Mouse (Mus musculus): ENCODE data around the gene Traf4.

The Traf4 gene

DNA sequence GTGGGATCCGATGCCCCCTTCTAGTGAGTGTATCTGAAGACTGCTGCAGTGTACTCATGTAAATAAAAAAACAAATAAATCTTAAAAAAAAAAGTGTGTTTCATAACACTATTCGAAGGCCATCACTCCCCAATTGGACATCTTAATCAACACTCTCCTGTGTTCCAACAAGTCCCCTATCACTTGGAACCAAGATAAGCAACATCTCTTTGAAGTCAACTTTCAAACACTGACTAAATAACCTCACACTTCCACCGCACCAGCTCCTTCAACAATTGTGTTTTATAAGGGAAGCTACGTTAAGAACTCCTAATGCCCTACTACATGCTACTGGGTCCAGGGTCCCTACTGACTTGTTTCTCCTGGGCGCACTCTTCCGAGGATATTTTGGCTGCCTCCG lies 17.1 kb upstream of the Traf4 start:
- no peak for DNase-seq

DNA sequence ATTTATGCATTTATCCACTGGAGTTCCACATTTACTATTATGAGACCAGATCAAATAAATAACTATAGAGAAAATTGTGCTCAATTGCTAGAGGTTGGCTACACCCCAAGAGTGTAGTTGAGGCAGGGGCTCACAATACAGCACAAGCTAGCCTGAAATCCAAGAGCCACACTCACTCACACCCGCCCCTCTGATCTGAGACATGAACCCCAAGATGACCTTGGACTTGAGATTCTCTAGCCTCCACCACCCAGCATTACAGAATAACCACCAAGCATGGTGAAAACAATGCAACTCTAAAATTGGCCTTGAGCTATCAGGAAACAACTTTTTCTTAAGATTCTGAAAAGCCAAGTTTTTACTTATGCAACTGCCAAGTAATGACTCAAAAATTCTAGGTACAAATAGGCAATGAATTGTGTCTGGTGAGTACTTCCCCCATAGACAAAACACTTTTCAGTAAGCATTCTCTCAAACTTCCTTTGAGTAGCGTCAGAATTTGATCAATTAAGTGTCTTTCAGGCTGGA lies 16.5 kb upstream of the Traf4 start:
- no peak for DNase-seq

DNA sequence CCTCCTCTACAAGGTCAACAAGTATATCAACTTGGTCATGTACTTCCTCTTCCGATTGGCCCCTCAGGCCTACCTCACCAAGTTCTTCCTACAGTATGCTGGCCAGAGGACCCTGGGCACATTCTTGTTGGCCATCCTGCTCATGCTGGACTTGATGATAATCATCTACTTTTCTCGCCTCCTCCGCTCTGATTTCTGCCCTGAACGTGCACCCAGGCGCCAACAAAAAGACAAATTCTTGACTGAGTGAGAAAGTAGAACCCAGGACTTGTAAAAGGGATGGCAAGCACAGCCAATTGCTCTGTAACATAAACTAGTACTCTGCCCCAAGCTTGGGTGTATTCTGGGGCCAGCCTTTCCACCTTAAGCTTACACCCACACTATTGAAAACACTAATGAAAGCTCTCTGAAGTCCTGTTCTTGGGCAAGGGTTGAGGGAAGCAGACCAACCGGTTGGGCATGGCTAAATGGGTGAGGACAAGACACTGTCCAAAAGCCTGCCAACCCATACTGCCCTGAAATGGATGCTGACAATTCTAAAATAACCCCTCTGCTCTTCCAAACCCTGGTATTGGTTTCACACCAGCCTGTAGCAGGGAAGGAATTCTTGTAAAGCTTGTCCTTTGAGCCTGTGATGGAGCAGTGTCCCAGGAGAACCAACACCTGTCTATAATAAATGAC lies 14.8 kb upstream of the Traf4 start:
- DNase-seq: no peak

DNA sequence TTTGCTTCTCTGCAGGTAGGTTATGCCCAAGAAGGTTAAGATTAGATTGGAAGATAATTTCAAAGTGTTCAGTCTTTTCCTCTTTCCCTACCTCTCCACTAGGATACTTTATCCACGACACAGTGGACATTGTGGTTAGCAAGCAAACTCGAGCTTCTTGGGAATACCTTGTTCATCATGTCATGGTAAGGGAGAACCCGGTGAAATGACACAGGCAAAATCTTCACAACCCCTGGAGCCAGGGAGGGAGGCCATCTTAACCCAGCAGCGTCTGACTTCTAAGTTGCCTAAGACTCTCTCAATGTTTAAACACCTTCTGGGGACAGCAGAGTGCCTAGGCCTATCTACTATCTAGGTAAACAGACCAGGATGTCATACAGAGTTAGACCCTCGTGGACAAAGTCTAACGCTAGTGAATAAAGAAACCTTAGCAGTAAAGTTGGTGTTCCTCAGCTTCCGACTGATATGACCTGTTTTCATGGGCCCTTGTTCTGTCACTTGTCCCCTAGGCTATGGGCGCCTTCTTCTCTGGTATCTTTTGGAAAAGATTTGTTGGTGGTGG lies 14.1 kb upstream of the Traf4 start:
- DNase-seq: no peak

DNA sequence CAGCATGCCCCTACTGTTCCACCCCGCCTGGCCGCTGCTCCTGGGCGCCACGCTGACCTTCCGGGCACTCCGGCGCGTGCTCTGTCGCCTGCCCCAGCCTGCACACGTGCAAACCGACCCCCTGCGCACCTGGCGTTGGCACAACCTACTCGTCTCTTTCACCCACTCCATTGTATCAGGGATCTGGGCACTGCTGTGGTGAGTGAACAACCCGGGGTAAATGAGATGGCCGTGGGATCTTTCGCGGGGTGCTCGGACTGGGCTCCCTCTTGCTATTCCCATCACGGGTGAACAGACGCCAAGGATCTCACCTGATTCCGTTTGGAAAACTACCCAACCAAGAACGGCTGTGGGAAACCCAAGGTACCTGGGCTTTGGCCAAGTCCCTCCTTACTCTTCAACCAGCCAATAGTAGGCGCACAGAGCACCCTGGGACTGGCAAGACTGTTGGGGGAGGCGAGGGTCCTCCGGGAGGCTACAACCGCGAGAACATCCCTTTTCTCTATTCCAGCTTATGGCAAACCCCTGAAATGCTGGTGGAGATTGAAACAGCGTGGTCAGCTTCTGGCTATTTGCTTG lies 13.6 kb upstream of the Traf4 start:
- DNase-seq: peak; percentile 80 to 87

DNA sequence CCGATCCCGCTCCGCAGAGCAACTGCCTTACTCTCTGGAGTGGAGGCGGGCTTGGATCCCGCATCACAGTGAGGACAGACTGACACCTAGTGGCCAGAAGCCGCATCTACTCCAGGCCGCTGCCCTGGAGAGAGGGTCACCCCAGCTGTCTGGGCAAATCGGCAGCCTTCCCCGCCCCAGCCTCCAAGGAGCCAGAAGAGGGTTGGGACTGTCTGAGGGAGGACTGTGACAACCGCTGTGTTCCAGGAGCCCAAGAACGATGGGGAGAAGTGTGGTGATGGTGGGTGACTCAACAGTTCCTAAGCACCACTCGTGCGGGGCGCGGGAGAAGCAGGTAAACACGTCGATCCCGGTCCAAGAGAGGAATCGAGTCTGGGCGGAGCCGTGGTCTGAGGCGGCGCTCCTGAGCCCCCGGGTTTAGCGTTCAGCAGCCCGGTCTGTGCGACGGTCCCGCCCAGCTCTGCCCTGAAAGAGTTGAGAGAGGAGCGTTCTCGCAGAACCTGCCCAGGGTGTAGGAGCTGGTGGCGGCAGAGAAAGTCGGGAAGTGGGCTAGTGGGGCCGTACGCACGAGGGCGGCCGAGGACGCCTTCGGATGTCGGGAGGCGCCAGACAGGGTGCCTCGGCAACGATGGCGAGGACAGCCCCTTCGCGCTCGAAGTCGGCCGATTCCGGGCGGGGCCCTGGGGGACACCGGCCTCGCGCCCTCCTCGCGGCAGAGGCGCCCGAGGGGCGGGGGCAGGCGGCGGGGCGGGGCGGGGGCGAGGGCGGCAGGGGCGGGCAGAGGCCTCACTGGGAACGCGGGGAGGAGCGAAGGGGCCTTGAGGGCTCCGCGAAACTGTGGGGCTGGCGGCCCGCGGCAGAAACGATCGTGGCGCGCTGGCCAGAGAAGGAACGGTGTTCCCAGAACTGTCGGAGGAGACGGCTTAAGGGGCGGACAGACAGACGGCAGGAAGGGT lies 12.8 kb upstream of the Traf4 start:
- DNase-seq: peak; percentile 96 to 97

DNA sequence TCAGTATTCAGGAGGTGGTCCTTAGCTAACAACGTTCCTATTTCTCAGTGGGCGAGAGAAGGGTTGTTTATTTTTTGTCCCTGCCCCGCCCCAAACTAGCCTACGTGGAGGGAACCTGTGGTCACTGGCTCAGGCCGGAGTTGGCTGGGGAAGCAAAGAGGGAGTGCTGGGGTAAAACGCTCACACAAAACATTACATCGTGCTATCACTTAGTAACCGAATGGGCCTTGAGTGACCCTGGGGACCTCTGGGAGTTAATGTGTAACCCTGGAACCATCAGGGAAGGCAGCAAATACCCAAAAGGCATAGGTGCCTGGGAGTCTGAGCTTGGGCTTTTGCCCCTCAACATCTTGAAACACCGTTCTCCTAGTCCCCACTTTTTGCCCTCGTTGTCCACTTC lies 12.0 kb upstream of the Traf4 start:
- no peak for DNase-seq

DNA sequence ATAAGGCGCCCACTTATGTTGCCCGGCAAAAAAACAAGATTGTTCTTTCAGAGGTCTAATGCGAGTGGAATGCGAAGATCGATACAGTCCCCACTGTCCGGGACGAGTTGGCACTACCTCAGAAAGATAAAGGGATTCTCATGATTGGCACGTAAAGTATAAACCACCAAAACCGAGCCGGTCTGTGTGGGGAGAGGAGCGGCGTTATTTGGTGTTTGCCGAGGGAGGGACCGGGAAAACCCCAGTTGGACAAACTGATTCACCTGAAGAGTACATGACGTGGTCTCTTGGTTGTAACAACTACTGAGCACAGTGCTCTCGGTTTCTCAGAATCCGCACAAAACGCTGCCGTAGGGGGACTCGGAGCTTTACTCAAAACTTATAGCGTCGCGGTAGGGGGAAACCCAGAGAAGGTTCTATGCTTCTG lies 11.5 kb upstream of the Traf4 start:
- DNase-seq: no peak

DNA sequence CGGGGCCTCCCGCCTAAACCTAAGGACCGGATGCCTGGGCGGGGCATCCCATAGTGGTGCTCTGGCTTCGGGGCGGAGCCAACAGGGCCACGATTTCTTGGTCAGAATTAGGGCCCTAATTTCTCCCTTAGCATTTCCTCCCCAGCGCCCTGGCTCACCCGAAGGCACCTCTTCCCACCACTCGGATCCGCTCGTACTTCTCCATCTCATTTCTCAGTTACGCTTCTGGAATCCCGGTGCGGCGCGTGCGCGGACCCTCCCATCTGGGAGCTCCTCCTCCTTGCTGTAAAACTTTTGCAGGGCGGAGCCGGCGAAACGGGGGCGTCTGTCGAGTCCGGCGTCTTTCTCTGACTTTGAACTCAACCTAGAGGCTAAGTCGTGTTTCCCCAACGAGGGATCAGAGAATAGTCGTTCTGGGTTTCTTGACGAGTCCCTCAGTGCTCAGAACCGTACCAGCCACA lies 11.0 kb upstream of the Traf4 start, which contains the start of the genes Nek8 and Tlcd1:
TSS of gene Nek8 (minus strand) at position 274 of the 461 bp plus-strand sequence.
TSS of gene Tlcd1 (plus strand) at position 310 of the 461 bp plus-strand sequence.
- peak; percentile 70 to 83 for DNase-seq

DNA sequence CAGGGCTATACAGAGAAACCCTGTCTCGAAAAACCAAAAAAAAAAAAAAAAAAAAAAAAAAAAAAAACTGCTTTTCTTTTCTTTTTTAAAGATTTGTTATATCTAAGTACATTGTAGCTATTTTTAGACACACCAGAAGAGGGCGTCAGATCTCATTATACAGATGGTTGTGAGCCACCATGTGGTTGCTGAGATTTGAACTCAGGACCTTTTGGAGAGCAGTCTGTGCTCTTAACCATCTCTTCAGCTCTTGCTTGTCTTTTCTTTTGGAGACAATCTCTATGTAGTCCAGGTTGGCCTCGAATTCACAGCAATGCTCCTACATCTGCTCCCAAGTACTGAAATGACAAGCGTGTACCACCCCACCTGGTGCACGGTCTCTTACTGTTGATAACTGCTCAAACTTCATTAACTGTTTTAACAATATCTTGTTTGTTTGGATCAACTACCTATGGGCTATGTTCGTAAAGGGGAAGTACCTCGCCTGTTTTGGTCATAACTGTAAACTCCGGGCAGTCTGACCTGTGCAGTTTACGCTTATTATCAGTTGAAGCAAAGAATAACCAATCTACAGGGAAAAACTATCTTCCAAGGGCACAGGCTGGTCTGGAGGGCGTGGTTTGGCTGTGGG lies 10.5 kb upstream of the Traf4 start:
- no peak for DNase-seq

DNA sequence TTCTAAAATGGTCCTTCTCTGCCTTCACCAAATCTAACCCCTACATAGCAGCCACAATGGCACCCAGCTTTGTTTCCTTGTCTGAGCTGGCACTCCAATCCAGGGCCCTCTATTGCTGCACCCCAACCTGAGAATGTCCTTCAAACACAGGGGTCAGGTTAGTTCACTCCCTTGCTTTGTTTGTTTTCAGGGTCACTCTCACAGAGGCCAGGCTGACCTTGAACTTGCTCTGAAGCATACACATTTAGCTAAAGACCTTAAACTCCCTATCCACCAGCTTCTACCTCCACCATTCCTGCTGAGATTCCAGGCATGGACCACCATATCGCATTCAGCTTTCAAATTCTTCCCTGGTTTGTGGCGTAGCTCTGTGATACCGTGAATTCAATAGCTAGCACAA lies 9.1 kb upstream of the Traf4 start:
- DNase-seq: no peak

DNA sequence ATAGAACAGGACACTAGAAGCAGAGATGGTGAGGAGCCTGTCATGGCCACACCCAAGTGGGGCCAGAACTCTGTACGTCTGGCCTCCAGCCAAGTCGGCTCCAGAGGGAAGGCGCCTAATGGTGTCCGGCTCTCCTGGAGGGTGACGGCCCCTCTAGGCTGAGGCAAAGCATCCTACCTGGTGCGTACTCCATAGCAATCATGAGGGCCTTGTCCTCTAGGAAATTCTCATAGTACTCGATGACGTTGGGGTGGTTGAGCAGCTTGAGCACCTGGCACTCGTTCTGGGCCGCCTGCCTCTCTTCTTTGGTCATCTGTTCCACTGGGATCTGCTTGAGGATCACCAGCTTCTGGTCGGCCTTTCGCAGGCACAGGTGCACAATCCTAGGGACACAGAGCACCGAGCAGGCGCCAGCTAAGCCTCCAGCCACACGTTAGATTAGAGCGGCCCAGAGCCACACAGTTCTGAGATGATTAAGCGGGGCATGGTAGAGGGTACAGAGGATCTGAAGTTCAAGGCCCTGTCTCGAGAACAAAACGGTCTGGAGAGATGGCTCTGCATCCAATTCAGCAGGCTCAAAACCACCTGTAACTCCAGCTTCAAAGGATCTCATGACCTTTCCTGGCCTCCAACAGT lies 7.5 kb upstream of the Traf4 start:
- no peak for DNase-seq

DNA sequence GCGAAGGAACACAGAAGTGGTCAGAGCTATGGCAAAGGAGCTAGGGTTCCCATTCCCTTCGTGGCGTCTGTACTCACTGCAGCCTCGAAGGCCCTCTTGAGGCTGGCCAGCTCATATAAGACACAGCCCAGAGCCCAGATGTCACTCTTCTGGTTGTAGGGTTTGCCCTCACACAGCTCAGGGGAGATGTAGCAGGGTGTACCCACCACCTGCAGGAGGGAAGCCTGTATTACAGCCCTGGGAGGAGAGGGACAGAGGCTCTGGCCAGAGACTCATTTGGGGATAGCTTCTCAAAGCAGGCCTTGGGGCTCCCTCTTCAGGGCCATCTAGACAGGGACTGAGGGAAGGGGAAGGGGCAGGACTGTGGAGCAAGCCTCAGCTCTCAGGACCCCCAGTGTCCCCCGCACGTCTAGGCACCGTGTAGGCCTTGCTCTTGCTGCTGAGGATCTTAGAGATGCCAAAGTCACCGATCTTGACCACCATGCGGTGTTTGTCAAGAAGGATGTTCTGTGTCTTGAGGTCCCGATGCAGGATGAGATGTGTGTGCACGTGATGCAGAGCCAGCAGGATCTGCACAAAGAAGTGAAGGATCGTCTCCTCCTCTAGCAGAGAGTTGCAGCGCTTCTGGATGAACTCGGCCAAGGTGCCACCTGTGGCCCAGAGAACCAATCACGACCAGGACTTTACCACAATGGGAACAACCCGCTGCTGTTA lies 6.8 kb upstream of the Traf4 start:
- DNase-seq: no peak

DNA sequence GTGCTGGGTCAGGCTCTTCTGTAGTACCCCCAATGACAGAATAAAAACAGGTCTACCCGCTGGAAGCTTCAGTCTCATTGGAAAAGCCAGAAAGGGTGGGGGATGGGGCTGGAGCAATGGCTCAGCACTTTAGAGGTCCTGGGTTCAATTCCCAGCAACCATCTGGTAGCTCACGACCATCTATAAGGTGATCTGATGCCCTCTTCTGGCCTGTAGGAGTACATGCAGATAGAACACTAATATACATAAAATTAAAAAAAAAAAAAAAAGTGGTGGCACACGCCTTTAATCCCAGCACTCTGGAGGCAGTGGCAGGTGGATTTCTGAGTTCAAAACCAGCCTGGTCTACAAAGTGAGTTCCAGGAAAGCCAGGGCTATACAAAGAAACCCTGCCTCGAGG lies 5.9 kb upstream of the Traf4 start:
- DNase-seq: no peak

DNA sequence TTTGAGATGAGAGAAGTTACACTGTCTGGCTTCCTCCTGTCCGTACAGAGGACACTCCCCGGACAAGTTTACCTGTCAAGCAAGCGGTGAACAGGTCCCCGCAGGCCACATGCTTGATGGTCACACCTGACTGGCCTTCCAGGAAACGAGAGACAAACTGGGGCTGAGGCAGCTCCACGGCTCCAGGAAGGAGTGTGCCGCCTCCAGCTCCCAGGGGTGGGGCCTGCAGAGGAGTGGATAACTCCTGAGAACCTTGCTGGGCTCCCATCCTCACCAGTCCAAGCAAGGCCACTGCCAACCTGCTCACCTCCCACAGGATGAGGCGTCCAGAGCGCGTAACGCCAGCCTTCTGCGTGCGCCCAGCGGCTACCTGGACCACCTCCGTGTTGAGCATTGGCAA lies 4.9 kb upstream of the Traf4 start:
- DNase-seq: no peak

DNA sequence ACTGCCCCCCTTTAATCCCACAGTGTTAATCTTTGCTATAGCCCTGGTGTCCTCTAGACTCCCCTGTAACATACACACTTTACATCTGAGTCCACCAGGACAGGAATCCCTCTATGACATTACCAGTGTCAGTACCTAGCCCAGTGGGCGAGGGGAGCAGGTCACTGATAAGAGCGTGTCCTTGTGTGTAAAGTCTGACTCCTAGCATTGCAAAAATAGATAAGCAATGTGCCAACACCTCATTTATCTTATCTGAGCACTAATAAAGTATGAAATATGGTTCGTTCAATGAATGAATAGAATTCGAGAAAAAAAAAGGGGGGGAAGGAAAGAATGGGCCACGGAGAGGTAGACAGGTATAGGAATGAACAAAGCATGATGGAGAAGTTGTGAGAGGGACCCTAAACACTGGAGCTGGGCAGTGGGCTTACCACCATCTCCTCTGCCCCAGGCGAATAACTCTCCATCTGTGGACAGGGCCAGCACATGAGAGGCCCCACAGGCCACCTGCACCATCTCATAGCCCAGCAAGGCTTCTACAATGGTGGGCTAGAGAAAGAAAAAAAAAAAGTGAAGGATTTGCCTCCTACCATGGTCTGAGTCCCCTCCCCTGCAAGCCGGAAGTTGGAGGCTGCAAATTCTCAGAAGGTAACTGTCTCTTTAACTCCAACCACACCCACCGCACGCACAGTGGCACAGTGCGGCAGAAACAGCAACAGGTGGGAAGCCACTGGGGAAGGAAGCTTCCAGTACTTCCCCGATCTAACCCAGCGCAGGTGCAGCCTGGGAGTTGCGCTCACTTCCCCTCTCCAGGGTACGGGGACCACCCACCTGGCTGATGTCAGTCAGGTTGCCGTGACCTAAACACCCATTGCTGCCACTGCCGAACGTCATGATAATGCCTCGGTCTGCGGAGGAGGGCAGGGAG lies 3.4 kb upstream of the Traf4 start:
- no peak for DNase-seq

DNA sequence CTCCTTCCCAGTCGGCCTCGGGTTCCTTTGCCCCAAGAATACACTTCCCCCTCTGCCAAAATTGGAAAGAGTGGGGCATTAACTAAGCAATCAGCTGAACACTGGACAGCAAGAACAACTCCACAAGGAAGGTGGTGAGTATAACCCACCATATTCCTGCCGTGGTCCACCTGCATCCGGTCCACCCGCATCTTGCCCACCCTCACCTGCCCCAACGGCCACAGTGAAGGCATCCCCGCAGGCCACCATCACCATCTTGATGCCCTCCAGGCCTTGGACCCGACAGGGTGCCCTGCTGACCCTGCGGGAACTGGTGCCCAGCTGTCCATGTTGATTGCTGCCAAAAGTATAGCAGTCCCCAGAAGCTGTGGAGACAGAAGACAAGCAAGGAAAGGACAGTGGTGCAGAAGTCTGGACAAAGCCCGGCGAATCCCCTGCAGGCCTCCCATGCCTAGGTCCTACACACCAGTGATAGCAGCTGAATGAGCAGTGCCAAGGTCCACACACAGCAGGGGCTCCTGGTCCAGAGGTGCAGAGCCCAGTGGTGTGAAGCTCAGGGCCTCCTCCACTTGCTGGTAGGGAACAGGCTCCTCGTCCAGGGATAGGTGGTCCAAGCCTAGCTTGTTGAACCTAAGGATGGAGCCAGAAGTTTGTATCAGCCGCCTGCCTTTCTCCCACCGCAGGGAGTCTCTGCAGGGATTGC lies 2.0 kb upstream of the Traf4 start:
- no peak for DNase-seq

DNA sequence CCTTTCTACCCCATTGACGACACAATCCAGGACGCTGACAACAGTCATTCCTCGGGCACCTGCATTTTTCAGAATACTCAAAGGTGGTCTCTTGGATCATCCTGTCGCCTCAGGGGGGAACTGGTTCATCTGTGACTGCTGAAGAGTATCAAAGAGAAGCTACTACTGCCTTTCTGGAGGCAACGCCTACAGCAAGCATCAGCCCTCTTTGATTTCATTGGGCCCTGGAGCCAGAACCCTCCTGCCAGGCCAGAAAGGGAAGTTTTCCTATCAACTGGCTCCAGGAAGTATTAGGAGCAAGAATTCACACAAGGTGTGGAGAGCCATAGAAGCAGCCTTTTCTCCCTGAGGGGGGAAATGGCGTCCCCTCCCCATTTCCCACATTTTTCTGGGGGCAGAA lies 1.3 kb upstream of the Traf4 start:
- no peak for DNase-seq

DNA sequence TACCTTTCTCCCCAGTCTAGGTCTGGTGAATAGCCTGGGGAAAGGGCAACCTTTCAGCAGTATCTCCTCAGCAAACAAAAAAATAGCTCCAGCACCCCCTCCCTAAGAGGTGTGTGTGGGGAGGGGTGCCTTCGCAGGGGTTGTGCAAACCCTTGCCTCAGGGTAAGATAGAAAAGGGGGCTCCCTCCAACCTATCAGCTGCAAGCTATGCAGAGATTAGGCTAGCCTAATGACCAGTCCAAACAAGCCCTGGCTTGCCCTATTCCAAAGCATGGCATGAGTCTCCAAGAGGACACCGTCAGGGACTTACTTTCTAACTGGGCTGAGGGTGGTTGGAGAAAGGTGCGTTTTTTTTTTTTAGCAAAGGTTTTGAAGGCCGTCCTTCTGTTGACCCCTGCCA lies 772 bp upstream of the Traf4 start:
- DNase-seq: no peak

DNA sequence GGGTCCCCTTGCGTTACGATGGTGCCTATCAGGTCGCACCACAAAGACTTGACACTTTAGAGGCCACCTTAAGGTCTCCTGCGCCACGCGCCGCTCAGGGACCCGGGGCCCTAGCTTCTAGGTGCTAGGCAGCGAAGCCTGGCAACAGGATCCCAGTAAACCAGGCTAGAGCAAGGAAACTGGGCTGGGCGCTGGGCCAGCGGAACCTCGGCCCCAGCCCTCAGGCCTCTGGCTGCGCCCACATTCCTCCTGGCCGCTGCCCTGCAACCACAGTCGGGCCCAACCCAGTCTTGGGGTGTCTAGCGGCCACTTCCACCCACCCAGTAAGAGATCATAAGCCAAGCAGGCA lies 346 bp upstream of the Traf4 start:
- peak in 1 of 2 experiments; percentile 62 for DNase-seq
